8 mouse cellular contexts compared by ENCODE assay signal in genomic region chr14:21990321-21991021, GRCm38 (mm10). TPM values are rescaled to one million over a fixed set of nuclear protein-coding genes. Genes with fewer than 3 reads are reported as not detected.
DNase-seq lines count a peak whose midpoint lies in the region; ATAC-seq lines count a peak whose summit lies in the region.

No protein-coding gene starts in this region.

- H3K27ac ChIP-seq in embryonic facial prominence, embryonic 13.5 days = peak overlapping the region; percentile 98
- H3K27ac ChIP-seq in intestine, embryonic 15.5 days = peak overlapping the region; percentile 100
- no peak overlapping the region for H3K27ac ChIP-seq in liver, embryonic 15.5 days (replicated peaks)

- peaks cover 5% of the 10 kb centered on the region for H3K36me3 ChIP-seq in embryonic facial prominence, embryonic 13.5 days
- H3K36me3 ChIP-seq in intestine, embryonic 15.5 days = no peaks in the 10 kb centered on the region
- H3K36me3 ChIP-seq in liver, embryonic 15.5 days (replicated peaks) = no peaks in the 10 kb centered on the region

- peak; percentile 22 to 29 for DNase-seq in cerebellum, postnatal 10 days
- no peak for DNase-seq in cerebellum, postnatal 36 days
- DNase-seq in ovary, postnatal 36 days (ENCODE audit: low spot score) = peak; percentile 56
- DNase-seq in thymus, postnatal 25 days = no peak

- H3K4me2 ChIP-seq in embryonic facial prominence, embryonic 13.5 days = peak overlapping the region; percentile 77
- H3K4me2 ChIP-seq in intestine, embryonic 15.5 days (replicated peaks) = peak overlapping the region; percentile 87
- peak overlapping the region; percentile 18 for H3K4me2 ChIP-seq in liver, embryonic 15.5 days

- peak overlapping the region; percentile 83 for H3K4me3 ChIP-seq in embryonic facial prominence, embryonic 13.5 days
- H3K4me3 ChIP-seq in intestine, embryonic 15.5 days (replicated peaks) = peak overlapping the region; percentile 91
- H3K4me3 ChIP-seq in liver, embryonic 15.5 days (replicated peaks) = no peak overlapping the region; the same call in 1 of the 2 replicates

- 3% methylated on average over 31 of the region's 31 CpGs for WGBS in embryonic facial prominence, embryonic 13.5 days
- 6% methylated on average over 31 of the region's 31 CpGs for WGBS in intestine, embryonic 15.5 days
- 6% methylated on average over 31 of the region's 31 CpGs for WGBS in liver, embryonic 15.5 days (ENCODE audit: insufficient replicate concordance)

- H3K4me1 ChIP-seq in embryonic facial prominence, embryonic 13.5 days = peaks cover 54% of the 10 kb centered on the region
- H3K4me1 ChIP-seq in intestine, embryonic 15.5 days (replicated peaks) = peaks cover 19% of the 10 kb centered on the region
- peaks cover 42% of the 10 kb centered on the region for H3K4me1 ChIP-seq in liver, embryonic 15.5 days (replicated peaks)

- no peaks in the 10 kb centered on the region for H3K9me3 ChIP-seq in embryonic facial prominence, embryonic 13.5 days
- H3K9me3 ChIP-seq in intestine, embryonic 15.5 days = no peaks in the 10 kb centered on the region
- H3K9me3 ChIP-seq in liver, embryonic 15.5 days (replicated peaks) = no peaks in the 10 kb centered on the region

- ATAC-seq in embryonic facial prominence, embryonic 13.5 days (ENCODE audit: insufficient number of reproducible peaks, insufficient read depth, low FRiP score, low TSS enrichment, low read depth) = no peak
- no peak for ATAC-seq in intestine, embryonic 15.5 days
- ATAC-seq in liver, embryonic 15.5 days (ENCODE audit: insufficient read depth) = no peak
- ATAC-seq in monocyte, adult 5-6 weeks (replicated peaks; ENCODE audit: insufficient number of reproducible peaks, low FRiP score, low TSS enrichment, poor library complexity, severe bottlenecking) = no peak

- peaks cover 65% of the 10 kb centered on the region for H3K27me3 ChIP-seq in embryonic facial prominence, embryonic 13.5 days
- no peaks in the 10 kb centered on the region for H3K27me3 ChIP-seq in intestine, embryonic 15.5 days (replicated peaks)
- peaks cover 100% of the 10 kb centered on the region for H3K27me3 ChIP-seq in liver, embryonic 15.5 days

- H3K9ac ChIP-seq in embryonic facial prominence, embryonic 13.5 days = peak overlapping the region; percentile 76
- peak overlapping the region; percentile 44 for H3K9ac ChIP-seq in intestine, embryonic 15.5 days
- H3K9ac ChIP-seq in liver, embryonic 15.5 days = no peak overlapping the region

RNA-seq across cellular contexts. Expression of gene Zfp503, which starts 1.1 kb away (rescaled TPM):
- 25.9 and 30.5 TPM in 2 replicates for polyA plus RNA-seq in embryonic facial prominence, embryonic 13.5 days (2015; fragmentation: Nextera tagmentation; extraction: Ambion mirVana)
- polyA plus RNA-seq in intestine, embryonic 15.5 days (2015; fragmentation: Nextera tagmentation; extraction: Ambion mirVana) = 14.2 and 16.5 TPM in 2 replicates
- polyA plus RNA-seq in liver, embryonic 15.5 days (2015; fragmentation: Nextera tagmentation; extraction: Ambion mirVana) = 0.74 and 0.91 TPM in 2 replicates
- total RNA-seq in monocyte, adult 5-6 weeks (2017) = 0.38 to 0.64 TPM (median 0.58 TPM) in 3 replicates

RNA-seq across cellular contexts. Expression of gene Lrmda, which starts 29.0 kb away (rescaled TPM):
- 0.52 and 1.2 TPM in 2 replicates for polyA plus RNA-seq in embryonic facial prominence, embryonic 13.5 days (2015; fragmentation: Nextera tagmentation; extraction: Ambion mirVana)
- polyA plus RNA-seq in intestine, embryonic 15.5 days (2015; fragmentation: Nextera tagmentation; extraction: Ambion mirVana) = 0.71 and 0.87 TPM in 2 replicates
- 0.13 and 0.28 TPM in 2 replicates for polyA plus RNA-seq in liver, embryonic 15.5 days (2015; fragmentation: Nextera tagmentation; extraction: Ambion mirVana)
- total RNA-seq in monocyte, adult 5-6 weeks (2017) = 6.4 to 20.3 TPM (median 10.3 TPM) in 3 replicates

Comparison
In these comparisons a context has a peak if more than half of its experiments do, and no peak if none do; other contexts are left out.
1. DNase-seq: peak in cerebellum, postnatal 10 days (2 of 2) and ovary, postnatal 36 days (single experiment); none in cerebellum, postnatal 36 days (0 of 2) and thymus, postnatal 25 days (single experiment).
2. H3K4me2 ChIP-seq: peak in every context shown above with its lines; median percentile 87 in intestine, embryonic 15.5 days; 77 in embryonic facial prominence, embryonic 13.5 days; 18 in liver, embryonic 15.5 days.